Mouse (Mus musculus): ENCODE measurements around the gene Astn2.
A peak's percentile ranks its signal among the peaks of the same experiment; 100 is the strongest.

Astn2 gene

DNA sequence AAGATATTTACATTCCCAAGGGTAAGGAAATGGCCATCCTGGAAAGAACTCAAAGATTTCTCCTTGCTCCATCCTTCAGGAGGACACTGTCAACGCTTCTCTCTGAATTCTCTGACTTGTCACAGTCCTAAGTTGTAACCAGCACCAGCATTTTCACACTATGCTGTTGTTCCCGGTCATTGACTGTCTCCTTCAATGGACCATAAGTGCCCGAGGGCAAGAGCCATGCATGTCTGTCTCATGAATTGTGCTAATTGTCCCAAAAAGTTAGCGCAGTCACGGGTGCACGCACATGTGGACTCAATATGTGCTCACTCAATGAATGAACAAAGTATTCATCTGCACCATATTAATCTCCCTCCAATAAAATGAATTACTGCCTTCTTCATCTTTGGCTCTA lies 741.2 kb downstream of the Astn2 start:
- no peak for DNase-seq

DNA sequence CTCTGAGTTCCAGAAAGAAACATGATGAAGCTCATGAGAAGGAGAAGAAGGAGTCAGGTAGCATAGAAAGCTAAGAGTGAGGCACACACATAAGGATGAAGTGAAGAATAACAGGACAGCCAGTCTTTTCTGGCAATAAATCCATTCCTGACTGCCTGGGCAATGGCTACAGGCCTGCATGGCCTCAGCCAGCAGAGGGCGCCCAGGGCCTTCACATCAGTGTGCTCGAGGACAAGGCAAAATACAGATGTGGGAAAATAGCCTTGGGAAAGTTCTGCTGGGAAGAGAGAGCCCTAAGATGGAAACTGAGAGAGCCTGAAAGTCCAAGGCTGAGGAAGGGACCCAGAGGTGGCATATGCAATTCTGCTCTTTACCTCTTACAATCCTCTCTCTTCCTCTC lies 749.7 kb downstream of the Astn2 start:
- DNase-seq: peak; percentile 71

DNA sequence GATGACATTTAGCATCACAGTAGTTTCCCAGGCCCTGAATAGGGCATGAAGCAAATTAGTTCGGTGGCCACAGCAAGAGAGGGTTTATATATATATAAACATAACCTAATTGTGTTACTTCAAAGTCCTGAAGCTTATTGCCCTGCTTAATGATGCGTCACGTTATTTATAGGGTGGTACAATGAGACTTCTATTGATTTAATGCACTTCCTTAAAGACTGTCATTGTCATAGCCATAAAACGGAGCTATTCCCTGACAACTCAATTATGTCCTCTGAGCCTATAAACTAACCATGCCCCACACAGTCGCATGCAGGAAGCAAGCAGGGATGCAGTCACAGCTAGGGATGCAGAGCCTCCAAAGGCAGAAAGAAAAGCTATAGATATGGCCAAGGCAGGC lies 761.8 kb downstream of the Astn2 start:
- DNase-seq: no peak

DNA sequence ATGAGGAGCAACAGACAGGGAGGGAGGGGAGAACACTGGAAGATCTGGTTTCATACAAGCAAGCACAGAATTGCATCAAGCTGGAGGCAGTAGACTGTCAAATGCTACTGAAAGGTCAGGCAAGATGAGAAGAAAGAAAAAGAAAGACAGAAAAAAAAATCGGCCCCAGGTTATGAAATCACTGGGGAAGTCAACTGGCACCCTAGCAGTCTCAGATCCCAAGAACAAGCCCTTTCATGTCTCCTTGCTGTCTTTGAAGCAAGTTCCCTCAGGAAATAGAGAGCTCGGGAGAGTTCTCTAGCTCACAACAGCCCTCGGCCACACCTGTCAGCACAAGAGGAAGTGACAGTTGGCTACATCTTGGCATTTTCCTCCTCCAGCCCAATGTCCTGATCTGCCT lies 766.2 kb downstream of the Astn2 start:
- DNase-seq: no peak

DNA sequence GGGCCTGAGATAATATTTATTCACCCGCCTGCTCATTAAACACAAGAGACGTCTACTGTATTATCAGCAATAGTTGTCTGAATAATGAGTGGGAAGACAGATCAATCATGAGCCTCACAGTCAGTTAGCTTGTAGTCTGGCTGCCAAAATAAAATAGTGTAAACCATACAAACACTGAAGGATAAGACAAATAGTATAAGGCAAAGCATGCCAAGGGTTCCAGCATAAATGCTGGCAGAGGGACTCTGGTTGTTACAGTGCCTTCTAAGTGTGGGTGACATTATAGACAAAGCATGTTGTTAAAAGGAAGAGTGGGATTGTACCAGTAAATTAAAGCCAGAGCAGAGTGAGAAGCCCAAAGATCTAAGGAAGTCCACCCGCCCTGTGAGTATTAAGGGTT lies 784.3 kb downstream of the Astn2 start:
- DNase-seq: no peak

DNA sequence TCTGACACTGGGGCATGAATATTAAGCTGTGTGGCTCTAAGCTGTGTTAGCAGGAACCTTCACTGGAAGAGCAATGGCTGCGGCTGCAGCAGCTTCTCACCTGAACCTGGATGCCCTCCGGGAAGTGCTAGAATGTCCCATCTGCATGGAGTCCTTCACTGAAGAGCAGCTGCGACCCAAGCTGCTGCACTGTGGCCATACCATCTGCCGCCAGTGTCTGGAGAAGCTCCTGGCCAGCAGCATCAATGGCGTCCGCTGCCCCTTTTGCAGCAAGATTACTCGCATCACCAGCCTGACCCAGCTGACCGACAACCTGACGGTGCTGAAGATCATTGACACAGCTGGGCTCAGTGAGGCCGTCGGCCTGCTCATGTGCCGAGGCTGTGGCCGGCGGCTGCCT lies 791.3 kb downstream of the Astn2 start:
- DNase-seq: peak; percentile 32

DNA sequence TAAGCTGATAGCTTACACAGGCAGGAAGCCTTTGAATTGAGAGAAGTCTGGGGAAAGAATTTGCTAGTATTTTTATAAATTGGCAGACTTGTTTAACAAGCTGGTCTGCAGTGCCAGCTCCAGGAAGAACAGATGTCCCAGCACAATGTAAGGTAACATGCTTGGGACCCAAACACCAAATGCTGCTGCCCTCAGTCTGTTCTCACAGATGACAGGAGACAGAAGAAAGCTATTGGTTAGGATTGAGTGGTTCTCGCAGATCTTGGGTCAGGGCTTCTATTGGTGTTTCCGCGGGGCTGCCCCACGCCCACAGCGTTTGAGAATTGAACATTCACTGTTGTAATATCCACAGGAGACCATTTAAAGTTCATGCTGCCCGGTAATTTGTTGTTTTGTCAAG lies 793.5 kb downstream of the Astn2 start:
- no peak for DNase-seq

DNA sequence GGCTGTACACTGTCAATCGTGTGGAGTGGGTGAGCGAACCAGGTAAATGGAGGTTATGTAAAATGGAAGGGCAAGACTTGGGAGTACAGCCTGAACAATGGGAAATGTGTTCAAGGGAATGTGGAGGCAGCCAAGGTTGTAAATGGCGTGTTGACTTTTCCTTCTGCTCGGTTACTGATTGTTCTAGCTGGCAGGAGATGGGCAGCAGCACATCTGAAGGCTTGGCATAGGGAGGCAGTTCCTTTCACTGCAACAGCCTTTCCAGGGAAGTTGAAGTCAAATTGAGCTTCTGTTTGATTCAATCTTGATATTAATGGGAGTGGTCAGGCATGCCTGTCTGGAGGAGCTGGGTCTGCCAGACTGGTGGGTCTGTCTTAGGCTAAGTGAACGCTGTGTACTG lies 794.1 kb downstream of the Astn2 start:
- DNase-seq: no peak

DNA sequence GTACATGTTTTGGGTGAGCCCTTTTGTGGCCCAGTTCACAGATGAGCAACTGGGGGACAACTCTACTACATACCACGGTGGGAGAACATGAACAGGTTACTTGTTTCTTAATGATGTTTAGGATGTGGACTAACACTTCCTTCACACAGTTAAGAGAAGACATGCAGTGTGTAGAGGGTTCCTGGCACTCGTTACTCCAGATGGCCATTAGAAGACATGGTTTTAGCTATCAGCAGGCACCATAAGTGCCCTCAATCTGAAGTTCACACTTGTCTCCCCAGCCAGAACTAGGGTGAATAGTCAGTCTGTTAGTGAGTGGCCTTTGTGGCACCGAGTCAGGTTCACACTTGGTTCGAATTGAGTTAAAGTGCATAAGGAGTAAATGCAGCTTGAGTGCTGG lies 796.3 kb downstream of the Astn2 start:
- no peak for DNase-seq

DNA sequence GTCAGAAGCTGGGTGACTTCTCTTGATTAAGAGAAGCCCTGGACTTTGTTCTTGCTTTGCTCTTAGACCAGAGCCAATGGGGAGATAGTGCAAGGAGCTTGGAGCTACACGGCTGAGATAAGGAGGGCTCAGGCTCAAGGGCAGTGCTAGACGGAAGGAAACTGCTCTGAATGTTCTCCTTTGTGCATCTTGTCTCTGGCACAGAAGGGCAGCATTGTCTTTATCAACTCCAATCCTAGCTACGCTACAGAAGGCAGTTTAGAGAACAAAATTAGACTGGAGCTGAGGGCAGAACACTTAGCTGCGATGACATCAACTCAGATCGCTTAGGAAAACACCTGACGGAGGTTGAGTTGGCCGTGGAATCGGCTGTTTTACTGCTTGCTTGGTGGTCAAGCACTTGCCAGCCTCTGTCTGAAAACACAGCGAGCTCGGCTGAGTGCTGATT lies 797.2 kb downstream of the Astn2 start:
- no peak for DNase-seq

DNA sequence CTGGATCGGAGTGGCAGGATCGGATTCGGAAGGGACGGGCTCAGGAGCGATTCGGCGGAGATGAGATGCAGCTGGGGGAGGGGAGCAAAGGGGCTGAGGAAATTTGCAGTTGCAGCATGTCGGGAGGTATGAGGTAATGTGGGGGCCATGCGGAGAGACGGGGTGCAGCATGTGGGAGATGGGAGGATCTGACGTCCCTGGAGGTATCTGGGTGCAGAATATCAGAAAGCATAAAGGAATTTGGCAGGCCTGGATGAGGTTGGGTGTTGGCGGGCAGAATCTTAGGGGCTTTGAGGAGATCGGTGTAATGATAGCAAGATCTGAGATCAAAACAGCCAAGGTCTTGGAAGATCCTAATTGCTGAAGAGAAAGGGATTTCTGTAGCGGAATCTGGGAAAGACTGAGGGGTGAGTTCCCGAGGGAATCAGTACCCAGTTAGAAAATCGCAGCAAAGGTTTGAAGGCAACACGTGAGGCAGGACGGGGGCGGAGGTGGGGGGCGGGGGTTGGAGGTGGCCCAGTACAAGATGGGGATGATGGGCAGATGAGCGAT lies 799.2 kb downstream of the Astn2 start:
- no peak for DNase-seq

DNA sequence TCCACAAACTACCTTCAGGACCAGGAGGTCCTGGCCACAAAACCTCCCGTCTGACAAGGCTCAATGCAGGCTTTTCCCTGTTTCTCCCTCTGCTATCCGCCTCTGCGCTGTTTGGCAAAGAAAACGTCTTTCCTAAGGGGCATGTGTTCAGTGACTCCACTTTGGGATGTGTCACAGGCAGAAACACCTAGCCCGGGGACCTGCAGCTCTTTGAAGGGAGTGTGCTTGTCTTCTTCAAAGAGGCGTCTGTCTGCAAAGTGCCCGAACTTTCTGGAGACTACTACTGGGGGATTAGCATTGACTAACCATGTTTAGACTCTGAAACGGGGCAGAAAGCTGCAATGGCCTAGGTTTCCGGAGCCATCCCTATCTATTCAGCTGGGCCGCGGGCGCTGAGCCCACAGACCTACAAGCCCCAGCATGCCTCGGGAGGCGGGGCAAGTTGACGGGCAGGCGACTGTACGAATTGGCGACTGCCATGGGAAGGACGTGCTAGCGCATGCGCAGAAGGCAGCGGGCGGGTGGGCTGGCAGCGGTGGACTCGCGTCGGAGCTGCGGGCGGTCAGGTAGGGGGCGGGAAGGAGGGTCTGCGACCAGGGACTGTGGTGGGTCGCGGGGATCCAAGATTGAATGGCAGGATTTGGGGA lies 799.8 kb downstream of the Astn2 start, which contains the start of gene Trim32:
Gene Trim32, plus strand, starts transcription at position 483 of the 647 bp plus-strand sequence.
- peak; percentile 99 for DNase-seq

DNA sequence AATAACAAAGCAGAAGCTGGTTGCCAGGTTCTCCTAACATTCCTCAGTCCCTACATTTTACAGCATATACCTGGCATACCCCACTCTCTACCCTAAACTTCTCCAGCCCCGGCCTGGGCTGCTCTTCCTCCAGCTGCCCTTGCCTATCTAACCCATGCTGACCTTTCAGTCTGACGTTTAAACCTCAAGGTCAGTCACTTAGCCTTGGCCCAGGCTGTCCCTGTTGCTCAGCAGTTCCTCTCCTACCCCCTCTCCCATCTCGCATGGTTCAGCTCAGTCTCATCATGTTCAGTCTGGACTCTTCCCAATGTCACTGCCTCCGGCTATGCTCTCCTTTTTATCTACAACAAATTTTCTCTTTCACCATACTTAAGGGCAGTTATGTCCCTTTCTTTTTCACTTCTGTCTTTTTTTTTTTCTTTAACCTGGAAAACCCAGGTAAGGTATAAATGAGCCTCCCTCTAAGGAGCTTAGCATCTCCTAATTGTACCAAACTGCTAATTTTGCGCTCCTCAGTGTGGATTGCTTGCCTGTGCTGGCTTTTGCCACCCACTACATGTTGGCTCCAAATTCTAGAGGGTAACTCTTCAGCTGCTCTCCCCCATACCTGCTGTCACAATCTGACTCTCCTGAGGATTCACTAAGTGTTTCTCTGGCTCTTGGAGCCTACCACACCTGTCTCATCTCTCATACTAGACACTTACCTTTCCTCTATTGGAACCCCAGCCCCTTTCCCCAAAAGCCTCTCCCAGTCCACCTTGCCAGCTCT lies 809.6 kb downstream of the Astn2 start:
- no peak for DNase-seq

DNA sequence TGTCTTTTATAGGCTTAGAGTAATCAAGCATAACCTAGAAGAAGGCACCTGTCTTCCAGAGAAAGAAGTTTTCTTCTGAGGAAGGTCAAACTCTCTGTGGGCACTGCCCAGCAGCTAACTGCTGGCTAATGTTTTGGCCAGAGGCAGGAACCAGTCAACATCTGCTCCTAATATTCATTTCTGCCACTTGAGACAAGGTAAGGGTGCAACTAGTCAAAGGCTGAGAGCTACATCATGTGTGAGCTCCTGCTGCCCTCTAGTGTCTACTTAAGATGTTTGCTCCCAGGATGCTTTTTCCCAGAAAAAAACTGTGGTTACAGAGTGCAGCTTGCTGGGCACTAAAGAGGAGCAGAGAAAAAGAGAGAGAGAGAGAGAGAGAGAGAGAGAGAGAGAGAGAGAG lies 814.6 kb downstream of the Astn2 start:
- DNase-seq: no peak

DNA sequence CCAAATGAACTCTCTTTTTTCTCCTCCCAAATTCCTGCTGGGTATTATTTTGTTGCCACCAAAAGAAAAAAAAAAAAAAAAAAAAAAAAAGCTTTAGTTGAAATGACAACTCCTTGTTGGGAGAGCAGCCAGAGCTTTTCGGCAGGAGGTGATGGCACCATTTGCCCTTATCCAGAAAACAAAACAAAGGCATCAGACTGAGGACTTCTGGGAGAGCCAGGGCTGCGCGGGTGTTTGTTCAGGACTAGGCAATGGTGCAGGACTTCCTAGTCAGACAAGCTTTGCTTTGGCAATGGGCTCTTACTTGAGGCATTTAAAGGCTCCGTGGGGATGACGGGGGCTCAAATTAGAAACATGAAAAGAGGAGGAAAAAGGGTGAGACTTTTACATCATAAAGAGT lies 817.5 kb downstream of the Astn2 start:
- peak; percentile 67 for DNase-seq

DNA sequence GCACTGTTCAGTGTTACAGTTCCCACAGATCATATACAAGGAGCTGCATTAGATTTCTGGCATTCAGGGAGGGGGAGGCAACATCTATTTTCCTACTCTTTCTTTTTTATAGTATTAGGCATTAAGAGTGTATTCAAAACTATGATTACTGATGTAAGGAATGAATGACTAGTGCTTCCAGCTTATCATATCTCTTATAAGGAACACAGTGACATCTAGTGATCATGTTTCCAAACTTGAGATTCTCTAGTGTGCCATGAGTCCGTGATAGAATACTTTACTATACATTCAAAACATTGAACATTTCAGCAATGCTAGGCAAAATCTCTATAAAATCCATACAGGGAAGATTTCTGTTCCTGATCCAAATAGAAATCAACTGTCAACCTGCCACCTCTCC lies 824.2 kb downstream of the Astn2 start:
- DNase-seq: no peak

DNA sequence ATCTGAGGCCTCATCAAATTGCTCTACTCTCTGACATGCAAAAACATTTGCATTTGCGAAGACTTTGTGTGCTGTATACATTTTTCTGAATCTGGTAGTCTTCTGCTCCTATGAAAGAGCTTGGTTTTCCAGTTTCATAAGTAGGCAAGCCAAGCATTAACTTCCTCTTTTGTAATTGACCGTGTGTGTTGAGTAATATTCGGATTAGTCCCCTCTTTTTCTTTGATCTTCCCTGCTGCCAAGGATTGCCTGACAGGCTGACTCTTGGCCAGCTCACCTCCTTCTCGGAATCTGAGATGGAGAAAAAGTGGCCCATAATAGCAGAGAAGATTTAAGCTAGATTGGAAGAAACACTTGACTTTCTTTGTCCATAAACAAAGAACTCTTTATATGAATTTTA lies 838.9 kb downstream of the Astn2 start:
- DNase-seq: no peak

DNA sequence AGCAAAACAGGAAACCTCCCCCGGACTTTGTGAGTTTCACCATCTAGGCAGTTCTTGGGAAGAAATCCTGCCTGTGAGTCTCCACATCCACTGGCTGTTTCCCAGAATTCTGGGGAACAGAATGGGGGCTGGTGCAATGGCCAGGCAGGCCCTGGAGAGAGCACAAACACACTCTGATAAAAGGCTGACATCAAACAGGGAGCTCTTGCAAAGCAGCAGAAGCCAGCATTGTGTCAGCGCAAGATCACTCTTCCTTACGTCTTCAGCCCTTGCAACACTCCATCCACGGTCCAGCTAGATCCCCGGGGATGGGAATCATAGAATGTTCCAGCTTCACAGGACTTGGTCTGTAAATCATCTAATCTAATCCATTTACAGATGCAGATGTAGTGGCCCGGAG lies 855.9 kb downstream of the Astn2 start:
- no peak for DNase-seq

DNA sequence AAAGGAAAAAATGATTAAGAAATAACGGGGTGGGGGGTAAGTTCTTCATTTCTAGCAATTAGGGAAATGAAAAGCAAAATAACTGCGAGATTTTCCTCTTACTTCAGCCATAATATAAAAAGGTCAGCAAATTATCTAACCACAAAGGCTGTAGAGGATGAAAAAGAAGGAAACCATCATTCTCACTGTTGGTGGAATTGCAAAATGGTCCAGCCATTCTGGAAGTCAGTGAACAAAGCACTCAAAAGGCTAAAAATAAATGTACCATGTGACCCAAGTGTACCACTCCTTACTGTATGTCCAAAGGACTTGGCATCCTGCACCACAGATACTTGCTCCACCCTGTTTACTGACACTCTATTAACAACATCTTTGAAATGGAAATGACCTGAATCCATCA lies 858.8 kb downstream of the Astn2 start:
- no peak for DNase-seq

DNA sequence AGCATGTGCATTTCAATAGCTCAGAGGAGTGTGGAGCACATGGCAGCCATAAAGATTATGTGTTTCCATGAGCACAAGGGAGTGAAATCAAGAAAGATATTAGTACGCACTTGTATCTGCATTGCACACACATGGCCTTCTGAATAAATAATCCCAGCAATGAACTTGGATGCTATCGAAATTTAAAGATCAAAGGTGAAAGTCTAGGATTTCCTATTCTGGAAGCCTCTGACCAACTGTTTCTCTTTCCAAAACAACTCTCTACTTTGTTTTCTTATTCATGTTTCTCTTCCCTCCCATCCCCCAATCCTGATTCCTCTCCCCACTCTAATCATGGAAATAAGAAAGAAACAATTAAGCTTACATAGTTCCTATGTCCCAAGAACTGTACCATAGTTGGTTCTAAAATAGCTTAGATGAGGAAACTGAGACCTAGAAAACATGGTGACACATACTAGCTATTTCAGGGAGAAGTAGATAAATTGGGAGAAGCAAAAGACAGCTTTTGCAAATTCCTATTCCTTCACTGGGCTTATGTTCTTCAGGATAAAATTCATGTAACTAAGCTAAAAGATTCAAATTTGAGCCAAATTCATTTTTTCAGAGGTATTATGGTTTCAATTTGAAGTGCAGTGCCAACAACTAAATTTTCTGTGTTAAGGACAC lies 872.2 kb downstream of the Astn2 start:
- no peak for DNase-seq

DNA sequence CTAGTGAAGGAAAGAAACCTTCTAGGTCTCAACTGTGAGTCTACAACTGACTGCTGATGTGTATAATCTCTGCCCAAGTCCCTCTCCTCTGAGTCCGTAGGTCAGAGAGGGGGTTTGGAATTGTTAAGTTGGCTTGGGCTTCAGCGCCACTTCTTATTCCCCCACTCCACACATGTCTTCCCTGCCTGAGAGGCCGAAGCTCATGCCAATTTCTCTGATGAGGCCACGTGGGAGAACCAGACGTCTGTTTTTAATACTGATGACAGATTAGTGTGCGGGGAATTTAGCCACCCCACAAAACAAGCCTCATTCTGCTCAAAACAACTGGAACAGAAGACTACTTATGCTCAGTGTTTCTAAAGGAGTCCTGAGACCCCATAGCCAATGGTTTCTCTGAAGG lies 872.8 kb downstream of the Astn2 start:
- DNase-seq: no peak

DNA sequence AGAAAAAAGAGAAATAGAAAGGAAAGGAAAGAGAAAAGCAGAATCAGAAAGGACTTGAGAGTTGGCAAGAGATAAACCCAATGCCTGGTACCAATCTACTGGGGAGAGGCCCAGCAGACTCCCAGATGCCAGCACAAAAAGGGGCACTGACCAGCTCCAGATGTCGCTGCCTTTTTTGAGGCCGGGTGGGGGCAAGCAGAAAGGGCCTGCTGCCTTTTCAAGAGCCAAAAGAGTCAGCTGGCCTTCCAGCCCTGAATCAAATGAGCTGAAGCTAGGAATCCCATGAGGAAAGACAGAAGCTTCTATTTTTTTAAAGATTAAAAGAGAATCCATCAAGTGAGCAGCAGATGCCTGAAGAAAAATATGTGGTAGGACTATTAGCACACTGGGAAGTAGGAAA lies 873.5 kb downstream of the Astn2 start:
- no peak for DNase-seq

DNA sequence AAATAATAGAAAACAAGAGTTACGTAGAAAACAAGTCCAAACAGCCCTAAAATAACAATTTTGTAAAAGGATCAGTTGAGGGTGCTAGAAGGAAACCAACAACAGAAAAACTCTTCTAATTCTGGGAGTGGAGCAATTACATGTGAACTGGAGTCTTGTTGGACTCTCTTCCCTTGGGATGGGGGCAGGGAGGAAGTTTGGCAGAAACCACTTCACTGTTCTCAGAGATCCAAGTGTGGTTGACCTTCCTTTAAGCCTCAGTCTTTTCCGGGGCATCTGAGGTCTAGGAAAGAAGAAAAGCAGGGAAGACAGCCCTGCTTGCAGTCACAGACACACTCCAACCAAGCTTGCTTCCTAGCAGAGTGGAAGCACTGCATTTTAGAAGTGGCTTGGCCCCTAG lies 896.3 kb downstream of the Astn2 start:
- DNase-seq: no peak

DNA sequence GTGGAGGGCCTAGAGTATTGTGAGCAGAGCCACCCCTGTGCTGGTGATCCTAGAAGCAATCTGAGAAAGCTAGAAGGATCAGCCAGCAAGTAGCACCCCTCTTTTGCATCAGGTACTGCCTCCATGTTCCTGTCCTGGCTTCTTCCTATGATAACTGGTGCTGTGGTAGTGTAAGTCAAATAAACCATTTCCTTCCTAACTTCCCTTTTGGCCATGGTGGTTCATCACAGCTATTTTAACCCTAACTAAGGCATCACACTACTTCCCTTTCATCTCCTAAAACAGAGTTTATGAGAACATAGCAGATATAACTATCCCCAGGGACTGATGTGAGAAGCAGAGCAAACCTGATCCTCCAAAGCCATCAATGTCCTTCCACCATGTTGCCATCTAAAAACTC lies 897.5 kb downstream of the Astn2 start:
- DNase-seq: no peak
